Mouse (Mus musculus): Measurements from ENCODE around the gene Kcnip1.

- TF ChIP-seq CTCF (IDR thresholded peaks at IDR 0.05; ENCODE audit: low read depth) (no peak), EP300 (IDR thresholded peaks at IDR 0.05; ENCODE audit: low read depth) (no peak)
Measured at GRCm38 (mm10) chr11:33885981-33886380, 107.0 kb downstream of the Kcnip1 start.
